Mouse (Mus musculus): ENCODE data around the gene Cdk5. TPM values are rescaled to one million over a fixed set of nuclear protein-coding genes. Genes with fewer than 3 reads are reported as not detected.

The Cdk5 gene
- polyA plus RNA-seq, 2 experiments, result 51.7 to 127 TPM

GRCm38 (mm10) chr5:24389011-24389657 lies 34.2 kb downstream of the Cdk5 start:
- 0 out of 2 replicates have a peak, but pooled peaks cover 16% of the 10 kb centered on the region for H3K27me3 ChIP-seq (ENCODE audit: control insufficient read depth, insufficient read depth, low read length)
- DNase-seq (ENCODE audit: low spot score) (no peak), ATAC-seq (ENCODE audit: low FRiP score, low read depth) (no peak)
- H3K36me3 ChIP-seq (ENCODE audit: control insufficient read depth, insufficient read depth, low read length), result no peaks in the 10 kb centered on the region
- H3K9ac ChIP-seq (ENCODE audit: low read depth, low read length, severe bottlenecking), result no peak overlapping the region
- no peaks in the 10 kb centered on the region for H3K9me3 ChIP-seq (ENCODE audit: control insufficient read depth, low read length)
- H3K4me3 ChIP-seq (replicated peaks; ENCODE audit: low read length), result no peak overlapping the region
- H3K4me2 ChIP-seq (replicated peaks; ENCODE audit: low read depth, low read length, severe bottlenecking), result no peak overlapping the region
- no peak for TF ChIP-seq POLR2A (IDR thresholded peaks at IDR 0.05; ENCODE audit: borderline replicate concordance, extremely low read depth, insufficient read depth, insufficient read length)
- H3K27ac ChIP-seq (replicated peaks; ENCODE audit: low read depth, low read length), result no peak overlapping the region
- WGBS, result 47% methylated on average over 6 of the region's 7 CpGs
- H3K4me1 ChIP-seq (ENCODE audit: control insufficient read depth, insufficient read depth, low read length), result peaks cover 6% of the 10 kb centered on the region

- 0 out of 2 replicates have a peak, but pooled peaks cover 16% of the 10 kb centered on the region for H3K27me3 ChIP-seq (ENCODE audit: control insufficient read depth, insufficient read depth, low read length)
- ATAC-seq (ENCODE audit: low FRiP score, low read depth), result no peak
- peaks cover 11% of the 10 kb centered on the region for H3K4me1 ChIP-seq (ENCODE audit: control insufficient read depth, insufficient read depth, low read length)
- no peaks in the 10 kb centered on the region for H3K36me3 ChIP-seq (ENCODE audit: control insufficient read depth, insufficient read depth, low read length)
- H3K4me3 ChIP-seq (replicated peaks; ENCODE audit: low read length), result peak overlapping the region; percentile 50
- peak overlapping the region; percentile 62 for H3K9ac ChIP-seq (ENCODE audit: low read depth, low read length, severe bottlenecking)
- H3K27ac ChIP-seq (replicated peaks; ENCODE audit: low read depth, low read length), result no peak overlapping the region
- no peak for DNase-seq (ENCODE audit: low spot score)
- WGBS, result 21% methylated on average over 26 of the region's 26 CpGs
- no peak for TF ChIP-seq POLR2A (IDR thresholded peaks at IDR 0.05; ENCODE audit: borderline replicate concordance, extremely low read depth, insufficient read depth, insufficient read length)
- no peaks in the 10 kb centered on the region for H3K9me3 ChIP-seq (ENCODE audit: control insufficient read depth, low read length)
- H3K4me2 ChIP-seq (replicated peaks; ENCODE audit: low read depth, low read length, severe bottlenecking), result peak overlapping the region; percentile 99
Measured at GRCm38 (mm10) chr5:24388246-24388915, 34.9 kb downstream of the Cdk5 start.

GRCm38 (mm10) chr5:24387264-24388241 lies 35.8 kb downstream of the Cdk5 start:
- under 1% methylated on average over 52 of the region's 73 CpGs for WGBS

GRCm38 (mm10) chr5:24385887-24386550 lies 37.3 kb downstream of the Cdk5 start:
- no peak for DNase-seq (ENCODE audit: low spot score)
- Histone ChIP-seq H3K27me3 (ENCODE audit: control insufficient read depth, insufficient read depth, low read length) (0 out of 2 replicates have a peak, but pooled peaks cover 16% of the 10 kb centered on the region), H3K27ac (replicated peaks; ENCODE audit: low read depth, low read length) (no peak overlapping the region), H3K36me3 (ENCODE audit: control insufficient read depth, insufficient read depth, low read length) (no peaks in the 10 kb centered on the region), H3K9ac (ENCODE audit: low read depth, low read length, severe bottlenecking) (no peak overlapping the region), H3K9me3 (ENCODE audit: control insufficient read depth, low read length) (no peaks in the 10 kb centered on the region), H3K4me1 (ENCODE audit: control insufficient read depth, insufficient read depth, low read length) (peaks cover 11% of the 10 kb centered on the region), H3K4me3 (replicated peaks; ENCODE audit: low read length) (no peak overlapping the region), H3K4me2 (replicated peaks; ENCODE audit: low read depth, low read length, severe bottlenecking) (no peak overlapping the region)
- WGBS, result 84% methylated on average over 10 of the region's 10 CpGs
- ATAC-seq (ENCODE audit: low FRiP score, low read depth), result no peak
- no peak for TF ChIP-seq POLR2A (IDR thresholded peaks at IDR 0.05; ENCODE audit: borderline replicate concordance, extremely low read depth, insufficient read depth, insufficient read length)

More at GRCm38 (mm10) chr5:24387264-24388241, 35.8 kb downstream of the Cdk5 start:
- Histone ChIP-seq H3K9me3 (ENCODE audit: control insufficient read depth, low read length) (no peaks in the 10 kb centered on the region), H3K36me3 (ENCODE audit: control insufficient read depth, insufficient read depth, low read length) (no peaks in the 10 kb centered on the region), H3K27me3 (ENCODE audit: control insufficient read depth, insufficient read depth, low read length) (0 out of 2 replicates have a peak, but pooled peaks cover 16% of the 10 kb centered on the region), H3K4me3 (replicated peaks; ENCODE audit: low read length) (peak overlapping the region; percentile 50), H3K27ac (replicated peaks; ENCODE audit: low read depth, low read length) (no peak overlapping the region), H3K4me2 (replicated peaks; ENCODE audit: low read depth, low read length, severe bottlenecking) (peak overlapping the region; percentile 99), H3K4me1 (ENCODE audit: control insufficient read depth, insufficient read depth, low read length) (peaks cover 11% of the 10 kb centered on the region), H3K9ac (ENCODE audit: low read depth, low read length, severe bottlenecking) (peak overlapping the region; percentile 62)
- no peak for TF ChIP-seq POLR2A (IDR thresholded peaks at IDR 0.05; ENCODE audit: borderline replicate concordance, extremely low read depth, insufficient read depth, insufficient read length)
- peak; percentile 58 for DNase-seq (ENCODE audit: low spot score)
- ATAC-seq (ENCODE audit: low FRiP score, low read depth), result peak; percentile 28

Data from limb, embryonic 14.5 days (tissue).